In the genomic region with DNA sequence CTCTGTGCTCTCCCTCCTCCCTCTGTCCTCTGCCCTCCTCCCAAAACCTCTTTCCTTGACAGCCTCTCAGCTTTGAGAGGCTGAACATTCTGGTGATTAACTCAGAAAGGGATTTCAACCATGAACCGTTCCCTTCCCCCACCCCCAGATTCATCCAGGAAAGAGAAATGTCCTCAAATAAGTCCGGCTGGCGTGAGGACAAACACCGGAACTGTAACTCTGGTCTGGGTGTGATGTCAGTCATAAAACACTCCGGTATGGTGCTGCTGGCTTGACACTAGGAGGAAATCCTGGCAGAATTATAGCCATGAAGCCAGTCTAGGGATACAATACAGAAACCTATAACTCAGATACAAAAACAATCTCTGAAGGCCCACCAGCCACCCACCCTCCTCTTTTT, we compare ENCODE assay signal across 11 mouse cellular contexts.
DNase-seq lines count a peak whose midpoint lies in the region; ATAC-seq lines count a peak whose summit lies in the region.
"Had no signal": no experiment of that assay in that cellular context is flagged by ENCODE, and none has a peak within 500 bp of the region (broad histone marks: within the 10 kb centered on the region; RNA-seq: fewer than 3 reads in every experiment).

No protein-coding gene starts in this region.

- peak; percentile 33 for DNase-seq in embryo, embryonic 11 days
- no peak for DNase-seq in embryo, embryonic 10 days (ENCODE audit: low spot score)
- no peak for DNase-seq in left cerebral cortex, adult 9 months (ENCODE audit: low spot score in 2 of 2)
- no peak for DNase-seq in cerebellum, adult 8-10 months
- DNase-seq: cerebellum, postnatal 14 days had no signal

- H3K4me2 ChIP-seq in kidney, embryonic 14.5 days (replicated peaks; ENCODE audit: low read depth, low read length): peak overlapping the region; percentile 36
- H3K4me2 ChIP-seq in neural tube, embryonic 14.5 days (ENCODE audit: low read depth, low read length): no peak overlapping the region
- H3K4me2 ChIP-seq: forebrain, embryonic 12.5 days had no signal

- no peak for ATAC-seq in megakaryocyte, adult 5-6 weeks (ENCODE audit: poor library complexity, severe bottlenecking)
- ATAC-seq in kidney, embryonic 14.5 days (ENCODE audit: low FRiP score, low TSS enrichment): peak; percentile 52; the same call in 1 of the 2 replicates
- ATAC-seq in neural tube, embryonic 14.5 days (ENCODE audit: low read depth): no peak
- ATAC-seq: Patski had no signal

- no peaks in the 10 kb centered on the region for H3K36me3 ChIP-seq in megakaryocyte, embryonic 14.5 days (replicated peaks; ENCODE audit: low read length)
- H3K36me3 ChIP-seq in kidney, embryonic 14.5 days (ENCODE audit: control insufficient read depth, insufficient read depth, low read length): no peaks in the 10 kb centered on the region
- H3K36me3 ChIP-seq in neural tube, embryonic 14.5 days (ENCODE audit: control insufficient read depth, insufficient read depth, low read length): no peaks in the 10 kb centered on the region
- H3K36me3 ChIP-seq: forebrain, embryonic 12.5 days had no signal

- no peaks in the 10 kb centered on the region for H3K9me3 ChIP-seq in megakaryocyte, embryonic 14.5 days
- H3K9me3 ChIP-seq in kidney, embryonic 14.5 days (ENCODE audit: control insufficient read depth, low read length): no peaks in the 10 kb centered on the region
- no peaks in the 10 kb centered on the region for H3K9me3 ChIP-seq in neural tube, embryonic 14.5 days (ENCODE audit: control insufficient read depth, low read length)
- H3K9me3 ChIP-seq: forebrain, embryonic 12.5 days had no signal

- H3K27me3 ChIP-seq in megakaryocyte, embryonic 14.5 days (replicated peaks): peaks cover 63% of the 10 kb centered on the region
- H3K27me3 ChIP-seq in kidney, embryonic 14.5 days (ENCODE audit: control insufficient read depth, insufficient read depth, low read length): no peaks in the 10 kb centered on the region; the same call in 1 of the 2 replicates
- no peaks in the 10 kb centered on the region; the same call in 1 of the 2 replicates for H3K27me3 ChIP-seq in neural tube, embryonic 14.5 days (ENCODE audit: control insufficient read depth, insufficient read depth, low read length)

- peaks cover 17% of the 10 kb centered on the region for H3K4me1 ChIP-seq in megakaryocyte, embryonic 14.5 days
- H3K4me1 ChIP-seq in kidney, embryonic 14.5 days (ENCODE audit: control insufficient read depth, insufficient read depth, low read length): peaks cover 12% of the 10 kb centered on the region
- peaks cover 16% of the 10 kb centered on the region for H3K4me1 ChIP-seq in neural tube, embryonic 14.5 days (ENCODE audit: control insufficient read depth, insufficient read depth, low read length)

- H3K9ac ChIP-seq in kidney, embryonic 14.5 days (ENCODE audit: low read depth, low read length): no peak overlapping the region
- no peak overlapping the region; the same call in 1 of the 2 replicates for H3K9ac ChIP-seq in neural tube, embryonic 14.5 days (replicated peaks; ENCODE audit: low read depth, low read length)
- H3K9ac ChIP-seq: forebrain, embryonic 12.5 days had no signal

- H3K27ac ChIP-seq in kidney, embryonic 14.5 days (ENCODE audit: low read depth, low read length): peak overlapping the region; percentile 67; the same call in 1 of the 2 replicates
- H3K27ac ChIP-seq in neural tube, embryonic 14.5 days (ENCODE audit: low read depth, low read length): peak overlapping the region; percentile 55; the same call in 1 of the 2 replicates
- H3K27ac ChIP-seq: forebrain, embryonic 12.5 days had no signal

- WGBS in kidney, embryonic 14.5 days: 7% methylated on average over 5 of the region's 5 CpGs
- 15% methylated on average over 5 of the region's 5 CpGs for WGBS in neural tube, embryonic 14.5 days

- H3K4me3 ChIP-seq in megakaryocyte, embryonic 14.5 days (replicated peaks): peak overlapping the region; percentile 51
- no peak overlapping the region for H3K4me3 ChIP-seq in kidney, embryonic 14.5 days (ENCODE audit: low read length)
- no peak overlapping the region for H3K4me3 ChIP-seq in neural tube, embryonic 14.5 days (ENCODE audit: low read depth, low read length)
- H3K4me3 ChIP-seq: forebrain, embryonic 12.5 days had no signal
